Mouse (Mus musculus) olfactory bulb, adult 2 months (tissue): ENCODE measurements around the gene Gja5. TPM values are rescaled to one million over a fixed set of nuclear protein-coding genes. Genes with fewer than 3 reads are reported as not detected.

ENCODE experiments used
- H3K27ac ChIP-seq: fragments of 200-500 bp; 2 replicates; pipeline ENCODE4 v1.5.1; 2012; ENCODE audit warnings: low read depth, low read length; ENCODE audit not compliant: insufficient read depth
- H3K4me1 ChIP-seq: fragments of 200-500 bp; 2 replicates; pipeline ENCODE4 v1.6.1; 2012; ENCODE audit warnings: low read length; ENCODE audit not compliant: control insufficient read depth, insufficient read depth
- H3K4me3 ChIP-seq: fragments of 200-500 bp; 2 replicates; pipeline ENCODE4 v1.5.1; 2012; ENCODE audit warnings: mild to moderate bottlenecking, low read depth, low read length, moderate library complexity; ENCODE audit not compliant: insufficient read depth
- CTCF ChIP-seq: fragments of 200-500 bp; IDR thresholded peaks from 2 replicates; pipeline ENCODE4 v1.5.1; 2012; ENCODE audit warnings: low read depth, mild to moderate bottlenecking, low read length, moderate library complexity; ENCODE audit not compliant: insufficient read depth
- POLR2A ChIP-seq: fragments of 200-500 bp; IDR thresholded peaks from 2 replicates; pipeline ENCODE4 v1.6.1; 2012; ENCODE audit warnings: mild to moderate bottlenecking, low read depth, low read length, moderate library complexity; ENCODE audit not compliant: insufficient read depth
- WGBS: fragments of 180-500 bp; shearing (Covaris S2); methylation state at CpG from one replicate; pipeline ENCODE4 v1.1.7; 2018; 5-methylcytosine and 5-hydroxymethylcytosine counted together
- polyA plus RNA-seq: library from polyadenylated mRNA; stranded (reverse); fragments of >200 nt; gene quantifications from 2 replicates; pipeline ENCODE4 v1.2.4, GENCODE M21; 2012; ENCODE audit warnings: low replicate concordance; ENCODE audit not compliant: missing spikeins, insufficient read depth, insufficient read length

The Gja5 gene
- polyA plus RNA-seq, 1 experiment = not detected

GRCm38 (mm10) chr3:96997770-96998169 is 93.3 kb downstream of the Gja5 start:
- Histone ChIP-seq H3K4me3 (no peak overlapping the region), H3K4me1 (no peaks in the 10 kb centered on the region), H3K27ac (no peak overlapping the region)
- TF ChIP-seq CTCF = no peak
- no peak for TF ChIP-seq POLR2A
- WGBS = 73% methylated on average over 6 of the region's 6 CpGs

- Histone ChIP-seq H3K4me1 (no peaks in the 10 kb centered on the region), H3K27ac (no peak overlapping the region), H3K4me3 (no peak overlapping the region)
- TF ChIP-seq CTCF = no peak
- no peak for TF ChIP-seq POLR2A
- WGBS = 92% methylated on average over 10 of the region's 10 CpGs
Measured at GRCm38 (mm10) chr3:97003111-97003510, 98.6 kb downstream of the Gja5 start.

GRCm38 (mm10) chr3:97004509-97004908 is 100.0 kb downstream of the Gja5 start:
- WGBS = 78% methylated on average over 4 of the region's 4 CpGs
- TF ChIP-seq POLR2A (no peak), CTCF (no peak)
- H3K4me3 ChIP-seq = no peak overlapping the region
- H3K4me1 ChIP-seq = no peaks in the 10 kb centered on the region
- no peak overlapping the region for H3K27ac ChIP-seq

- Histone ChIP-seq H3K4me1 (no peaks in the 10 kb centered on the region), H3K27ac (no peak overlapping the region), H3K4me3 (no peak overlapping the region)
- WGBS = 67% methylated on average over 3 of the region's 3 CpGs
- TF ChIP-seq CTCF = no peak
- no peak for TF ChIP-seq POLR2A
Measured at GRCm38 (mm10) chr3:97007010-97007448, 102.5 kb downstream of the Gja5 start.

GRCm38 (mm10) chr3:97025226-97025625 is 120.7 kb downstream of the Gja5 start:
- no peak for TF ChIP-seq POLR2A
- Histone ChIP-seq H3K4me3 (no peak overlapping the region), H3K27ac (no peak overlapping the region), H3K4me1 (no peaks in the 10 kb centered on the region)
- WGBS = 52% methylated on average over 5 of the region's 5 CpGs

GRCm38 (mm10) chr3:97032053-97032496 is 127.6 kb downstream of the Gja5 start:
- peaks cover 8% of the 10 kb centered on the region for H3K4me1 ChIP-seq
- no peak overlapping the region for H3K27ac ChIP-seq
- peak overlapping the region; percentile 34; the same call in 1 of the 2 replicates for H3K4me3 ChIP-seq
- TF ChIP-seq POLR2A = no peak
- no peak for TF ChIP-seq CTCF
- 5% methylated on average over 10 of the region's 10 CpGs for WGBS

GRCm38 (mm10) chr3:97035558-97035957 is 131.1 kb downstream of the Gja5 start:
- WGBS = 90% methylated on average over 3 of the region's 3 CpGs
- TF ChIP-seq CTCF (no peak), POLR2A (no peak)
- Histone ChIP-seq H3K4me1 (peaks cover 8% of the 10 kb centered on the region), H3K27ac (no peak overlapping the region), H3K4me3 (no peak overlapping the region)

- TF ChIP-seq POLR2A (no peak), CTCF (no peak)
- Histone ChIP-seq H3K4me3 (no peak overlapping the region), H3K4me1 (peaks cover 4% of the 10 kb centered on the region), H3K27ac (no peak overlapping the region)
- 43% methylated on average over 6 of the region's 6 CpGs for WGBS
Measured at GRCm38 (mm10) chr3:97037119-97037518, 132.6 kb downstream of the Gja5 start.

- Histone ChIP-seq H3K27ac (no peak overlapping the region), H3K4me3 (no peak overlapping the region), H3K4me1 (no peaks in the 10 kb centered on the region)
- 96% methylated on average over 6 of the region's 6 CpGs for WGBS
- TF ChIP-seq CTCF = no peak
- TF ChIP-seq POLR2A = no peak
Measured at GRCm38 (mm10) chr3:97039721-97040120, 135.2 kb downstream of the Gja5 start.

- 83% methylated on average over 5 of the region's 5 CpGs for WGBS
- TF ChIP-seq POLR2A (no peak), CTCF (no peak)
Measured at GRCm38 (mm10) chr3:97044188-97044587, 139.7 kb downstream of the Gja5 start.

More at GRCm38 (mm10) chr3:97044188-97044587, 139.7 kb downstream of the Gja5 start:
- Histone ChIP-seq H3K27ac (no peak overlapping the region), H3K4me3 (no peak overlapping the region), H3K4me1 (no peaks in the 10 kb centered on the region)
